Mouse (Mus musculus): ENCODE measurements around the gene Cryzl1.

The Cryzl1 gene

DNA sequence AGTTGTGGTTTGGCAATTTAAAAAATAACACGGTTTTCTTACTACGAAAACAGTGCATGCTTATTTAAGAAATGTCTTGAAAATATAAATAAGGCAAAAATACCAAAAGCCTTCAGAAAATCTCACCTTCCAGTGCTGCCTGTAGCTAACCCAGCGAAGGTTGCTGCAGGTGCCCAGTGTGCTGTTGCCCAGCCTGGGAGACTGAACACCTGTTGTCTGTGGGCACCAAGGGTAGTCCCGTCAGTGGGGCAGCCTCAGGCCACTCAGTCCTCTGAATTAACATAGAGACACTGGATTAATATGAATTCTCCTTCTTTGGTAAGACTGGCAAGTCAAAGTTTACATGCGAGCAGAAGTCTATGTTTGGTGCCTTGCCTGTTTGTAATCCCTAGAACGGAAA lies 9.7 kb upstream of the Cryzl1 start:
- DNase-seq = no peak

GRCm38 (mm10) chr16:91736046-91736816 lies 7.5 kb upstream of the Cryzl1 start:
- DNase-seq = no peak

DNA sequence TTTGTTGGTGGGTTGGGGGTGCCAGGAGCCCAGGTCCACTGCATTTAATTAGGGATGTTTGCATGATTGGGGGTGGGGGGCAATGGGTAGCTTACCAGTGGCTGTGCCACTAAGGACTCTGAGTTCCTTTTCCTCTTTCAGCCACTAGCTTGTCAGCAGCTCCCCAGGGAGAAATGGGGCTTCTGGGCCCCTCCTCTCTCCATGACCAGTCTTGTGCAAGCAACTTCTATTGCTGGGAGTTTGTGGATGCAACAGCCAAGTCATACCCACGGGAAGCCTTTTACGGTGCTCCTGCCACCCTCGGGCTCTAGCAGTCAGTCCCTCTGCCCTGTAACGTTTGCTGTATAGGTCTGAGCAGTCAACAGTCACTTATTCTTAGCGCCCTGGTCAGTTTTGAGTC lies 6.0 kb upstream of the Cryzl1 start:
- DNase-seq = peak; percentile 21 to 36

DNA sequence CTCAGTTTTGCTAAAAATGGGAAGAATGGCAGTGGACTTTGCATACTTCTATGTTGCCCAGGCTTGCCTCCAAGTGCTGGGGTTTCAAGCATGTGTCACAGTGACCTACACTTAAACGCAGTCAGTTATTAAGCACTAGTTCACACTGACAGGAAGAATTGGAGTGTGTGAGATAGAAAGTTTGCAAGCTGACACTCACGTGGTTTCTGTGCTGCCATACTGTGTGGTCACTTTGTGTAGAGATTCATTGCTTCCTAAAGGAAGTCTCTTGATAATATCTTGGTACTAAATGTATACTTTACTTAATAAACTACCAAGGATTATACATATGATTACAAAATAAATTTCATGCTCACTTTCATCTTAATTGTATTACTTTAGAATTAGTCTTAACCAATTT lies 4.0 kb upstream of the Cryzl1 start:
- no peak for DNase-seq

GRCm38 (mm10) chr16:91730446-91730845 lies 1.7 kb upstream of the Cryzl1 start:
- DNase-seq = peak; percentile 17 to 27

- peak; percentile 28 to 38 for DNase-seq
Measured at GRCm38 (mm10) chr16:91729821-91730441, 1.2 kb upstream of the Cryzl1 start.

GRCm38 (mm10) chr16:91729066-91729482 lies 299 bp upstream of the Cryzl1 start, which contains the start of gene Itsn1:
Gene Itsn1 (plus strand): TSS chr16:91729281.
- DNase-seq = peak; percentile 98

- no peak for DNase-seq
Measured at GRCm38 (mm10) chr16:91727433-91727832, 1.3 kb downstream of the Cryzl1 start.

DNA sequence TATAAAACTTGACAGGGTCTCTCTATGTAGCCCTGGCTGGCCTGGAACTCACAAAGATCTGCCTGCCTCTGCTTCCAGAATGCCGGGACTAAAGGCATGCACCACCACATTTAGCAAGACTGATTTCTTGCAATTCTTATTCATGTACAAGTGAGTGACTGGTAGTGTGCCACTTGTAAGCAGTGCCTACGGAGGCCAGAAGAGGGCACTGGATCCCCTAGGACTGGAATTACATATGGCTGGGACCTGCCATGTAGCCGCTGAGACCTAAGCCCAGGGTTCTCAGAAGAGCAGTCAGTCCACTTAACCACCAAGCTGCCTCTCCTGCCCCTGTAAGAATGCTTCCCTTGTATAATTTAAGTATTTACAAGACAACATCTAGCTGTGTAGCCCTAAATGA lies 4.5 kb downstream of the Cryzl1 start:
- DNase-seq = peak; percentile 73 to 76

DNA sequence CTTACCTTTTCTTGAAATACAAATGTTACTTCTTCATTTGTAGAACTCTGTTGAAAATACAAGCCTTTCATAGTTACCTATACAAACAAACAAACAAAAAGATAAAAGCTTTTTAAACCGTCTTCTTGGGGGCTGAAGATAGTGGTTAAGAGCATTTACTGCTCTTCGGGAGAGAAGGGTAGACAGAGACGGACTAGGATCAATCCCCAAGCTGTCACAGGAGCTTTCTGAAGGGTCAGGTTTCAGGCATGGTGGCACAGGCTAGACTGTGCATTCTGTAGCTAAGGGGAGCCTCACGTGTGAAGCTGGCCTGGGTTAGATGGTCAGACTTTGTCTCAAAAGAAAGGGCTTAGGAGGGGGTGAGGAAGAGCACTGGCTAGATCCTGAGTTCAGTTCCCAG lies 11.4 kb downstream of the Cryzl1 start:
- no peak for DNase-seq

DNA sequence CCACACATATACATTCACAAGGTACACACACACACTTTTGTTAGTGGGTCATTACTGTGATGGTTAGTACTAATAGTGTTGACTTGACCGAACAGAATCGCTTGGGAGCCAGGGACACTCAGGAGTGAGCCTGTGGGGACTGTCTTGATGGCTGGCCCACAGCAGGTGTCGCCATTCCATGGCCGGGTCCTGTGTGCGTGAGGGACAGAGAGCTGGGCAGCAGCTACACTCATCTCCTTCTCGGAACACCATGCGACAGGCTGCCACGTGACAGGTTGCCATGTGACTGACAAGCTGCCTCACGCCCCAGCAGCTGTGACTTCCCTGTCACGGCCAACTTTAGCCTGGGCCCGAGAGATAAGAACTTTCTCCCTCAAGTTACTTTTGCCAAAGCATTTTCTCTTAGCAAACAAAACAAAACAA lies 11.8 kb downstream of the Cryzl1 start:
- DNase-seq = no peak

- no peak for DNase-seq
Measured at GRCm38 (mm10) chr16:91710241-91710640, 18.5 kb downstream of the Cryzl1 start.

- DNase-seq = no peak
Measured at GRCm38 (mm10) chr16:91704603-91705340, 24.0 kb downstream of the Cryzl1 start.

DNA sequence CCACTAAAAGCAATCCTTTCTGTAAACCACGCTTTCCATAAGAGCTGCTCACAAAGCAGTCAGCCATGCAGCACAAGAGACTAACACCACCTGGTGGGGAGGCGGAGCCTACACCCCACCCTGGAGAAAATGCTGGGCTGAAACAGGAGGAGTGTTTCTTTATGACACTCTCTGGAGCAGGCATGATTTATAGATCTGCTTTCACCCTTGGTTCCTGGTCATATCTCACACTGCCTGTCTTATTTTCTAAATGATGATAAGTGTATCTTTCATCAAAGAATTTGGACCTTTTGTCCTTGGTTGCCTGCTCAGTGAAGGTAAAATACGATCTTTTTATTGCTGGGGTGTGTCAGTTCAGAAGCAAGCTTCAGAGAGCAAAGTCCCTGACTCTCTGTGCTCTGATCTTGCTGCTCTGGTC lies 26.0 kb downstream of the Cryzl1 start:
- DNase-seq = no peak

- DNase-seq = no peak
Measured at GRCm38 (mm10) chr16:91701908-91702307, 26.9 kb downstream of the Cryzl1 start.

- no peak for DNase-seq
Measured at GRCm38 (mm10) chr16:91698995-91699394, 29.8 kb downstream of the Cryzl1 start.

- DNase-seq = no peak
Measured at GRCm38 (mm10) chr16:91695108-91695755, 33.5 kb downstream of the Cryzl1 start.

- peak; percentile 71 to 76 for DNase-seq
Measured at GRCm38 (mm10) chr16:91694455-91695084, 34.2 kb downstream of the Cryzl1 start.

- no peak for DNase-seq
Measured at GRCm38 (mm10) chr16:91689791-91690190, 39.0 kb downstream of the Cryzl1 start.

DNA sequence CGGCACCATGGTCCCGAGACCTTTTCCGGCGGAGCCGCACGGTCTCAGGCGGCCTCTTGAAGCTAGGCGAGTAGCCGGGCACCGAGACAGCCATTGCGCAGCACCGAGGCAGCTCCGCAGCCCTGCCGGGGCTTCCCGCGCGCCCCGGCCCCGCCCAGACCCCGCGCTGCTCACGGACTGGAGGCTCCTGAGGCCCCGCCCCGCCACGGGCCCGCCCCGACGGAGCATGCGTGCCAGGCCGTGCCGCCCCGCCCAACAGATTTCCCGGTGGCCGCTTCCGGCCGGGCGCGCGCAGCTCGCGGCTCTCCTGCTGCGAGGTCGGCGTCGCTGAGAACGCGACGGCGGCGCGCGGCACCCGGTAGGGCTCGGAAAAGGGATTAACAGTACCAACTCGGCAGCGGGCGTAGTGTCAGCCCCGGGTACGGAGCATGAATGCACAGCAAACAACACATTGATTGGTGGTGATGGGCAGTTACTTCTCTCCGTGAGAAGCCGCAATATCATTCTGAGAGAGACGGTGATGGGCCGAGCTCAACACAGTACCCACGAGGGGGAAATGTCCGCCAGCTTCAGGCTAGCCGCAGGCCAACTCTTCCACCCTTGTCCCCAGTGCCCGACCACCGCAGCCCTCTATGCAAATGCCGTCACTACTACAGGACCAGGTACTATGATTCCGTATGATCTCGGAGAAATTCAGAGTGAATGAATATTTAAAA lies 40.0 kb downstream of the Cryzl1 start, which contains the start of gene Donson:
TSS of gene Donson (minus strand) at position 152 of the 716 bp plus-strand sequence.
- peak; percentile 95 to 96 for DNase-seq

- DNase-seq = no peak
Measured at GRCm38 (mm10) chr16:91688023-91688618, 40.7 kb downstream of the Cryzl1 start.
